Mouse (Mus musculus): ENCODE results near the gene Hip1r. TPM values are rescaled to one million over a fixed set of nuclear protein-coding genes. Genes with fewer than 3 reads are reported as not detected.
A peak's percentile ranks its signal among the peaks of the same experiment; 100 is the strongest.

Hip1r gene
- polyA plus RNA-seq, 1 experiment from 2014 or later = 16.7 TPM

- Histone ChIP-seq H3K4me2 (no peak overlapping the region), H3K9me3 (replicated peaks) (no peaks in the 10 kb centered on the region), H3K9ac (no peak overlapping the region), H3K27ac (peak overlapping the region; percentile 33; the same call in 1 of the 2 replicates), H3K36me3 (peaks cover 73% of the 10 kb centered on the region), H3K4me3 (no peak overlapping the region), H3K27me3 (replicated peaks) (no peaks in the 10 kb centered on the region), H3K4me1 (peaks cover 38% of the 10 kb centered on the region)
- peak; percentile 48 for ATAC-seq
- 9% methylated on average over 7 of the region's 7 CpGs for WGBS (ENCODE audit: insufficient replicate concordance)
These were observed 27.4 kb downstream of the Hip1r start for GRCm38 (mm10) chr5:124000824-124001223.

DNA sequence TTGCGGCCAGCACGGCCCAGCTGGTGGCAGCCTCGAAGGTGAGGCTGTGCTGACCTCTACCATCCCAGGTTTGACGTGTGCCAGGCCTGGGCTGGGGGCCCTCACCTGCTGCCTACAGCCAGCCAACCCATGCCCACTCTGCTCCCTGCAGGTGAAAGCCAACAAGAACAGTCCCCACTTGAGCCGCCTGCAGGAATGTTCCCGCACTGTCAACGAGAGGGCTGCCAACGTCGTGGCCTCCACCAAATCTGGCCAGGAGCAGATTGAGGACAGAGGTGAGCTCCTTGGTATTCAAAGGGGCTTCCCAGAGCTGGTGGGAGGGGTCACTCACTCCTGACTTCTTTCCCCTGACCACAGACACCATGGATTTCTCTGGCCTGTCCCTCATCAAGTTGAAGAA lies 27.8 kb downstream of the Hip1r start:
- ATAC-seq = no peak
- Histone ChIP-seq H3K27me3 (replicated peaks) (no peaks in the 10 kb centered on the region), H3K9me3 (replicated peaks) (no peaks in the 10 kb centered on the region), H3K9ac (no peak overlapping the region), H3K4me3 (no peak overlapping the region), H3K27ac (peak overlapping the region; percentile 33; the same call in 1 of the 2 replicates), H3K4me1 (peaks cover 38% of the 10 kb centered on the region), H3K36me3 (peaks cover 78% of the 10 kb centered on the region), H3K4me2 (no peak overlapping the region)
- WGBS (ENCODE audit: insufficient replicate concordance) = 51% methylated on average over 9 of the region's 9 CpGs

- no peaks in the 10 kb centered on the region for H3K27me3 ChIP-seq (replicated peaks)
- H3K27ac ChIP-seq = peak overlapping the region; percentile 18; the same call in 1 of the 2 replicates
- peaks cover 30% of the 10 kb centered on the region for H3K4me1 ChIP-seq
- no peaks in the 10 kb centered on the region for H3K9me3 ChIP-seq (replicated peaks)
- H3K4me2 ChIP-seq = no peak overlapping the region
- WGBS (ENCODE audit: insufficient replicate concordance) = 82% methylated on average over 2 of the region's 2 CpGs
- no peak overlapping the region for H3K4me3 ChIP-seq
- no peak for ATAC-seq
- no peak overlapping the region for H3K9ac ChIP-seq
- H3K36me3 ChIP-seq = peaks cover 81% of the 10 kb centered on the region
These were observed 29.4 kb downstream of the Hip1r start for GRCm38 (mm10) chr5:124002876-124003275.

GRCm38 (mm10) chr5:124003375-124003774 lies 29.9 kb downstream of the Hip1r start:
- no peak for ATAC-seq
- peak overlapping the region; percentile 2; the same call in 1 of the 2 replicates for H3K27ac ChIP-seq
- 68% methylated on average over 4 of the region's 4 CpGs for WGBS (ENCODE audit: insufficient replicate concordance)

GRCm38 (mm10) chr5:124004356-124005150 lies 31.1 kb downstream of the Hip1r start:
- H3K36me3 ChIP-seq = peaks cover 86% of the 10 kb centered on the region
- ATAC-seq = peak; percentile 19; the same call in 1 of the 2 replicates
- no peaks in the 10 kb centered on the region for H3K27me3 ChIP-seq (replicated peaks)
- no peak overlapping the region for H3K4me3 ChIP-seq
- 84% methylated on average over 17 of the region's 17 CpGs for whole genome bisulfite sequencing (ENCODE audit: insufficient replicate concordance)
- H3K9me3 ChIP-seq (replicated peaks) = no peaks in the 10 kb centered on the region
- H3K9ac ChIP-seq = no peak overlapping the region
- peaks cover 21% of the 10 kb centered on the region for H3K4me1 ChIP-seq
- H3K27ac ChIP-seq = no peak overlapping the region
- no peak overlapping the region for H3K4me2 ChIP-seq

More at GRCm38 (mm10) chr5:124003375-124003774, 29.9 kb downstream of the Hip1r start:
- H3K4me3 ChIP-seq = no peak overlapping the region
- H3K36me3 ChIP-seq = peaks cover 83% of the 10 kb centered on the region
- H3K9ac ChIP-seq = no peak overlapping the region
- H3K4me2 ChIP-seq = no peak overlapping the region
- no peaks in the 10 kb centered on the region for H3K27me3 ChIP-seq (replicated peaks)
- H3K4me1 ChIP-seq = peaks cover 25% of the 10 kb centered on the region
- H3K9me3 ChIP-seq (replicated peaks) = no peaks in the 10 kb centered on the region

GRCm38 (mm10) chr5:124005151-124005500 lies 31.7 kb downstream of the Hip1r start:
- Histone ChIP-seq H3K4me3 (no peak overlapping the region), H3K27me3 (replicated peaks) (no peaks in the 10 kb centered on the region), H3K9ac (no peak overlapping the region), H3K36me3 (peaks cover 87% of the 10 kb centered on the region), H3K9me3 (replicated peaks) (no peaks in the 10 kb centered on the region), H3K4me1 (peaks cover 27% of the 10 kb centered on the region), H3K27ac (no peak overlapping the region), H3K4me2 (no peak overlapping the region)
- 95% methylated on average over 15 of the region's 15 CpGs for WGBS (ENCODE audit: insufficient replicate concordance)
- ATAC-seq = no peak

DNA sequence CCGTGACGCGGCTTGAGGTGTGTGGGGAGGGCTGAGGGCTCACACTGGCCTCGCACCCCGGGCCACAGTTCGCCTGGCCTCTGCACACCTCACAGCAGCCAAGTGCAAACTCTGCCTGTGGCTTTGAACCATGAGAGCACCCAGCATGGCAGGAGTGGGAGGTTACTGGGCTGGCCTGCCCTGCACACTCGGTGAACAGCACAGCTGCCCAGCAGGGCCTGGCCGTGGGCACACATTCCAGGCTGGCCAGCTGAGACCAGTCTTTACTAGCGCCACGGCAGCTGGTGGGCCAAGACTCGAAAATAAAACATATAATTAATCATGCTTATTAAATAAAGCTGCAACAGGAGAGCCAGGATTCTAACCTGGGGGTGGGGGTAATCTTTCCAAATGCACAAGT lies 32.2 kb downstream of the Hip1r start:
- 88% methylated on average over 11 of the region's 11 CpGs for WGBS (ENCODE audit: insufficient replicate concordance)
- Histone ChIP-seq H3K9ac (no peak overlapping the region), H3K4me3 (no peak overlapping the region), H3K4me2 (no peak overlapping the region), H3K27ac (no peak overlapping the region), H3K27me3 (replicated peaks) (no peaks in the 10 kb centered on the region), H3K4me1 (peaks cover 32% of the 10 kb centered on the region), H3K9me3 (replicated peaks) (no peaks in the 10 kb centered on the region), H3K36me3 (peaks cover 92% of the 10 kb centered on the region)
- no peak for ATAC-seq

- Histone ChIP-seq H3K4me1 (peaks cover 34% of the 10 kb centered on the region), H3K4me2 (no peak overlapping the region), H3K27ac (peak overlapping the region; percentile 29; the same call in 1 of the 2 replicates), H3K27me3 (replicated peaks) (no peaks in the 10 kb centered on the region), H3K4me3 (no peak overlapping the region), H3K36me3 (peaks cover 87% of the 10 kb centered on the region), H3K9me3 (replicated peaks) (no peaks in the 10 kb centered on the region), H3K9ac (no peak overlapping the region)
- no peak for ATAC-seq
- 88% methylated on average over 26 of the region's 26 CpGs for WGBS (ENCODE audit: insufficient replicate concordance)
These were observed 32.9 kb downstream of the Hip1r start for GRCm38 (mm10) chr5:124006082-124006873.

- no peak for ATAC-seq
- WGBS (ENCODE audit: insufficient replicate concordance) = 89% methylated on average over 17 of the region's 17 CpGs
- Histone ChIP-seq H3K9me3 (replicated peaks) (no peaks in the 10 kb centered on the region), H3K9ac (no peak overlapping the region), H3K4me2 (no peak overlapping the region), H3K4me1 (peaks cover 38% of the 10 kb centered on the region), H3K36me3 (peaks cover 81% of the 10 kb centered on the region), H3K27ac (peak overlapping the region; percentile 29; the same call in 1 of the 2 replicates), H3K4me3 (no peak overlapping the region), H3K27me3 (replicated peaks) (no peaks in the 10 kb centered on the region)
These were observed 33.6 kb downstream of the Hip1r start for GRCm38 (mm10) chr5:124006891-124007491.

DNA sequence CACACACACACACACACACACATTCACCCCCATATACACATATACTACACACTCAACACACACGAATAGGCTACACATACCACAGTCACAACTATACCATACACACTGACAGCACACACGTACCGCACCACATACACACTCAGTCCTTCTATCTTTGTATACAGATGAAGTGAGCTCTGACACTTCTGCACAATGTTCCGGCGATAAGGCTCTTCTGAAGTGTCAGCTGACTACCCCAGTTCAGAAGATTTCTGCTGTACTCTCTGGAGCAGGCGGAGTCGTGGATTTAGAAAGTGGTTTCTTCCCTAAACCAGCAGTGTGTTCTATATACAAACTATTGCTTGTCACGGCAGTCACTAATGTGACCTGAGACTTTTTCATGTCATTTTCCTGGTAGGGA lies 36.6 kb downstream of the Hip1r start:
- Histone ChIP-seq H3K36me3 (peaks cover 55% of the 10 kb centered on the region), H3K4me1 (peaks cover 60% of the 10 kb centered on the region), H3K9ac (peak overlapping the region; percentile 52)

DNA sequence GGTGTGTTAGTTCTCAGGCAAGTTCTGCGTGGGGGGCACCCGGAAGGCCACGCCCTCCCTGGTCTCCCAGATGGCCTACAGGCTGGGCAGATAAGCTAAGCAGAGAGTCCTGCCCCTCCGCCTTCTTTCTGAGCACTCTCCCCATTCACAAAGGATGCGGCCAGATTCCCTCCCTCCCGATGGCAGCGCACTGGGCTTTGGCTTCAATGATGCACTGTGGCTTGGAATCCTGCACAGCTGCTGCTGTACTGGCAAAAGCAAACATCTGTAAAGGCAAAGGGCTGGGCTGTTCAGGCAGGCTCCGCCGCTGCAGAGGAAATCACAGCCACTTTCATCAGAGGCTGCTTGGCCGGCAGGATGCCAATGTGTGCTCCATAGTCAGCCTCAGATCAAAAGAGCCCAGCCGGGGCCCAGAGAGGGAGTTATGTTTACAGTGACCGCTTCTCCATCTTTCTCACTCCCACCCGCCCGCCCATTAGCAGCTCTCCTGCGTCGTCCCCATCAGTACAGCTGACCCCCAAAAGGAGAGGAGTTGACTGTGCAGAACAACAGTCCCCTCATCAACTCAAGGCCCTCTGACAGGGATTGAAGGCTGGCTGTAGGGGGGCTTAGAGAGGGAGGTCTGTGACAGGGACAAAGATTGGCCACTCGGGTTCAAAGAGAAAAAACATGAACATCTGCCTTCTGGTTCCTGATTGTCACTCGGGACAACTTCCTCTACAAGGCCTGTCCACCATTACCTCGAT lies 37.7 kb downstream of the Hip1r start:
- Histone ChIP-seq H3K27me3 (replicated peaks) (no peaks in the 10 kb centered on the region), H3K9me3 (replicated peaks) (no peaks in the 10 kb centered on the region), H3K36me3 (peaks cover 45% of the 10 kb centered on the region), H3K4me2 (peak overlapping the region; percentile 67), H3K9ac (peak overlapping the region; percentile 43), H3K4me1 (peaks cover 68% of the 10 kb centered on the region), H3K27ac (peak overlapping the region; percentile 85), H3K4me3 (peak overlapping the region; percentile 34)
- peak; percentile 76 for ATAC-seq
- WGBS (ENCODE audit: insufficient replicate concordance) = 14% methylated on average over 19 of the region's 19 CpGs

More for the DNA sequence above, 36.6 kb downstream of the Hip1r start:
- WGBS (ENCODE audit: insufficient replicate concordance) = 30% methylated on average over 8 of the region's 8 CpGs
- no peaks in the 10 kb centered on the region for H3K27me3 ChIP-seq (replicated peaks)
- ATAC-seq = peak; percentile 83
- H3K4me3 ChIP-seq = peak overlapping the region; percentile 34; the same call in 1 of the 2 replicates
- H3K27ac ChIP-seq = peak overlapping the region; percentile 85
- H3K4me2 ChIP-seq = peak overlapping the region; percentile 67
- H3K9me3 ChIP-seq (replicated peaks) = no peaks in the 10 kb centered on the region

All from liver, embryonic 12.5 days (tissue).